Mouse (Mus musculus) lung, postnatal 36 days (tissue): Measurements from ENCODE around the gene Rrbp1.

Experiments
- DNase-seq: peaks from one replicate; pipeline ENCODE4 v3.0.0; 2022; ENCODE audit warnings: mixed read lengths

Gene Rrbp1

GRCm38 (mm10) chr2:143953944-143954343 lies 57.1 kb downstream of the Rrbp1 start:
- no peak for DNase-seq

- DNase-seq: peak; percentile 31
Observed at GRCm38 (mm10) chr2:143951546-143952315, 59.3 kb downstream of the Rrbp1 start.

GRCm38 (mm10) chr2:143951028-143951420 lies 60.0 kb downstream of the Rrbp1 start:
- DNase-seq: no peak

- DNase-seq: no peak
Observed at GRCm38 (mm10) chr2:143950290-143951027, 60.6 kb downstream of the Rrbp1 start.

- DNase-seq: no peak
Observed at GRCm38 (mm10) chr2:143949217-143949616, 61.8 kb downstream of the Rrbp1 start.

GRCm38 (mm10) chr2:143948416-143948815 lies 62.6 kb downstream of the Rrbp1 start:
- no peak for DNase-seq

GRCm38 (mm10) chr2:143947981-143948380 lies 63.1 kb downstream of the Rrbp1 start:
- no peak for DNase-seq

- no peak for DNase-seq
Observed at GRCm38 (mm10) chr2:143946399-143946798, 64.7 kb downstream of the Rrbp1 start.

DNA sequence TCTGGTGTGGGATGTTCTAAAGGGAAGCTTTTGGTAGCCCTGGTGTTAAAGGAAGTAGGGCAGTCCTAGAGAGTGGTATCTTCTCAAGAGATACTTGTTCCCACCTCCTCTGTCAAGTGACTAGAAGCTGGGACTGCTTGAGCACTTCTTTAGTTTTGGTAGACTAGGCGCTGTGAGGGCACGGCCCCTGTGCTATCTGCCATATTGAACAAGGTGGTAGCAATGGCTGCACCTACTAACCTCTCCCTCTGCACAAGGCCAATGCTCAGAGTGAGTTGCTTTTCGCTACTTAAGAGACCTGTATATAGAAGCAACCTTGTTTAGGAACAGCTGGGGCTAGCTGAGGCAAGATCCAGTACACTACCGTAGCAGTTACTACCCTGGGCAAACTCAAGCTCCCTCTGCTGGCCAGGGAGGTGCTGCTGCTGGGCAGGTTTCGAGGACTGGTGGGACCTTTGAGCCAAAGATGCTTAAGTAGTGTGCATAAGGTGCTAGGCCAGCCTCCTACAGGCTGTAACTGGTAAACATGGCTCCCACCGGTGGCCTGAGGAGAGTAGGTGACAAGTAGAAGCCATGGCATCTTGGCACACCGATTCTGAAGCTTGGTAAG lies 65.5 kb downstream of the Rrbp1 start:
- DNase-seq: peak; percentile 76

GRCm38 (mm10) chr2:143944796-143945195 lies 66.3 kb downstream of the Rrbp1 start:
- DNase-seq: no peak

- no peak for DNase-seq
Observed at GRCm38 (mm10) chr2:143940406-143940805, 70.7 kb downstream of the Rrbp1 start.

- no peak for DNase-seq
Observed at GRCm38 (mm10) chr2:143937861-143938260, 73.2 kb downstream of the Rrbp1 start.

DNA sequence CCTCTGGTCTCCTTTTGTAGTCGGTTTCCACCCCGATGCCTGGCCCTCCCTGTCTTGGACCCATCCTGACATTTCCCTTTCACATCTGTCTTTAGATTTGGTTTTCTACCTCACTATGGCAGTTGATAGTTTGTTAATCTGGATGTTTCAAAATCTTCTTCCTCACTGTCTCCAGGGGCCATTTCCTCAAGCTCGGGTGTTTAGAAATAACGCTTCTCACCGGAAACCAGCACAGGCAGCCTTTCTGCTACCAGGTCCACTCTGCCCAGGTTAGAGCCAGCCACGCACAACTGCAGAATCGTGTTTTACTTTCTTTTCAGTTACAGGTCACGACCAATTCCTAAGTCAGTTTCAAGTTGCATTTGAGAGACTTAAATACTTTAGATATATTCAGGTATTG lies 76.6 kb downstream of the Rrbp1 start:
- no peak for DNase-seq

DNA sequence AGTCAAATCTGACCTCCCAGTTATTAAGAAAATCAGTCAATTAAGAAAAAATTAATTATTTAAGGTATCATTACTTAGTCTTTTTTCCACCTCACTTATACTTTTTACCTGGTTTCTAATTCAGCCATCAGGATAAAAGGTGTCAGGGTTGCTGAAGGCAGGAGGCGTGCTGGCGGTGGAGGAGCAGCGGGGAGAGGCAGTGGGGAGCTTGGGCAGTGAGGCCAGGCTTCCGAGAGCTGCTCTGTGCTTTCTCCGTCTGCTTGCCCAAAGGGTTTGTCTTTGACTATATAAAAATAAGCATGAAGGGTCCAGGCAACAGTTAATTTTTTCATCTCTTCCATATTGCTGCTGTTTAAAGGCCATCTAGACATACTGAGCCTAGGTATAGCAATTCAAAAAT lies 77.5 kb downstream of the Rrbp1 start:
- DNase-seq: no peak

- DNase-seq: no peak
Observed at GRCm38 (mm10) chr2:143932340-143932873, 78.7 kb downstream of the Rrbp1 start.

DNA sequence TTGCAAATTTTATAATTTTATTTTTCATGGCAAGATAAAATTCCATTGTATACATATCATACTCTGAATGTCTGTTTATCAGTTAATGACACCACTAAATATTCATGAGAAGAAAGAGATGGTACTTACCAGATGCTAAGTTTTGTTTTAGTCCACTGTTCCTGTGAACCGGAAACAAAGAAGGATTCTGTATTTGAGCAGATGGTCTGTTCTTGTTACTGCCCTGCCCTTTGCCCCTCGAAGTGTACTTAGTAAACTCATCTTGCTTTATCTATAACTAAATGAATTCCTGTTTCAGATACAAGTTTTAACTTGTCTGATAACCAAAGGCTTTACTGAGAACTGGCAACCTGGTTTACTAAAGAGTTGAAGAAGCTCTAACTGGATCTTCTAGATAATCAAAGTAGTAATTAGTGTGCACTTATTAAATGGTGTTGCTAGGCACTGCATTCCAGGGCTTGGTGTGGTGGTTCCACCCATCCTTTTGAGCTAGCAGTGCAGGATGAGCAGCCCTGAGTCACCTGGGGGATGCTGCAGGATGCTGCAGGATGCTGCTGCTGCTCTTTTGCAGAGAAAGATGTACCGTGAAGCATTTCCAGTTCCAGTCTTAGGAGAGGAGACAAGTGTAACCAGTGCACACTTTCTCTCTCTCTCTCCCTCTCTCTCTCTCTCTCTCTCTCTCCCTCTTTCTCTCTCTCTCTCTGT lies 81.3 kb downstream of the Rrbp1 start:
- DNase-seq: no peak

GRCm38 (mm10) chr2:143925826-143926225 lies 85.2 kb downstream of the Rrbp1 start:
- DNase-seq: no peak

DNA sequence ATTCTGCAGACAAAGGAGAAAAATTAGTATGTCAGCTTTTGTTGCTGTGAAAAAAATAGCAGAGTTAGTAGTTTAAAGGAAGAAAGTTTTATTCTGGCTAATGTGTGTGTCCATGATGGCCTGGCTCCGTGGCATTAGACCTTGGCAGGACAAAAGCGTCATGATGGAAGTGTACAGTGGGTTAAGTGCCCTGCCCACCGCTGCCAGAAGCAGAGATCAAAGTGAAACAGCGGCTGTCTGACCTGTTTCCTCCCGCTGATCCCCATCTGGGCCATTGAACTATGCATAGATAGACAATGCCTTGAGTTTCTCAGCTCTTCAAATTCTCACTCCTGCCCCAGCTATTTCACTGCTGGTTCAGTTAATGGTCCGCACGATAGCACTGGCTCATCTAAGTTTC lies 87.0 kb downstream of the Rrbp1 start:
- peak; percentile 27 for DNase-seq

- DNase-seq: peak; percentile 48
Observed at GRCm38 (mm10) chr2:143918831-143919502, 92.1 kb downstream of the Rrbp1 start.

- DNase-seq: peak; percentile 51
Observed at GRCm38 (mm10) chr2:143917622-143918021, 93.4 kb downstream of the Rrbp1 start.

DNA sequence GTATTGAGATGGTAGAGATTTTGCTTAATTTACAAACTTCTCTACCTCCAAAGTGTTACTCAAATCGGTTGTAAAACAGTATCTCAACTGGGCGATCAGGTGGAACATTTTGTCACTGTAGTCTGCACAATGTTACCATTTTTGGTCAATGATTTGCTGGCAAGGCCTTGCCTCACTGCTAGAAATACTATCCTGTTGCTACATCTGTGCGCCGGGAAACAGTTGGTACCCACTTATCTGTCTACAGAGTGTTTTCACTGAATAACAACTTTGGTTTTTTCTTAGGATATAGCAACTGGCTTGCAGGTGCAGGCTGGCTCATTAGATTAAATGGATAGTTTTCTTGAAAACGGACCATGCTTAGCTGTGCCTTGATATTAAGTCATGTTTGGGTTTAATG lies 94.8 kb downstream of the Rrbp1 start:
- peak; percentile 58 for DNase-seq

DNA sequence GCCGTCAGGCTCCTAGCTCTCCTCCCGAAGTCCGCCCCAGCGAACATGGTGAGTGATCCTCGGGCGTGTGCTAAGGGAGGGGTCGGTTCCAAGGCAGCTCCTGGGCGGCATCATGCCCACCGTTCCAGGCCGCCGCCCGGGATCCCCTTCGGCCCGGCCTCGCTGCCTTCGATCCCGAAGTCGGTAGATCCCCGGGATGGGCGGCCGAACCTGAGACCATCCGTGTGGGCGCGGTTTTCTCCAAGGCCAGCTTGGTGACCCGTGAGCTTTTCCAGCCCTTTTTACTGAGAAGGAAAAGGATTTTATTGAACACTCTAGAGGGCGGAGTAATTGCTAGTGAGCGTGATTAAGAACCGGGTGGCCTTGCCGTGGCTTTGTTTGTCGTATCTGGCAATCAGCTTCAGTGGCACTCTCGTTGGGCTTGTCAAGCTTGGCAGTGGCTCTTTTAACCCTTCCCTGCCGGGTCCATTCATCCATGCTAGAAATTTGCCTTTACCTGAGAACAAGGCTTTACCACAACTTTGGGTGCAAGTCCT lies 95.4 kb downstream of the Rrbp1 start:
- DNase-seq: peak; percentile 79
